Mouse (Mus musculus) limb, embryonic 14.5 days (tissue): ENCODE data around the gene Trp53i11. TPM values are rescaled to one million over a fixed set of nuclear protein-coding genes. Genes with fewer than 3 reads are reported as not detected.
A peak's percentile ranks its signal among the peaks of the same experiment; 100 is the strongest.

Experiments used
- ATAC-seq: fragments of 200-750 bp; cut with Nextera tagmentation; 2 replicates; pipeline ENCODE4 v1.8.0; 2017; ENCODE audit warnings: low read depth, moderate number of reproducible peaks, moderate TSS enrichment; ENCODE audit not compliant: low FRiP score
- DNase-seq: peaks from one replicate; pipeline ENCODE4 v3.0.0-alpha.2; 2015; ENCODE audit warnings: low spot score
- H3K27ac ChIP-seq: fragments of 300-500 bp; sonication (generic); replicated peaks from 2 replicates; pipeline ENCODE4 v1.5.1; 2014; ENCODE audit warnings: low read depth, mild to moderate bottlenecking, low read length, moderate library complexity, mixed read lengths
- H3K27me3 ChIP-seq: fragments of 300-500 bp; sonication (generic); 2 replicates; pipeline ENCODE4 v1.6.1; 2014; ENCODE audit warnings: low read length, mixed read lengths; ENCODE audit not compliant: control insufficient read depth, insufficient read depth
- H3K36me3 ChIP-seq: fragments of 300-500 bp; sonication (generic); 2 replicates; pipeline ENCODE4 v1.6.1; 2014; ENCODE audit warnings: mild to moderate bottlenecking, low read length, moderate library complexity, mixed read lengths; ENCODE audit not compliant: control insufficient read depth, insufficient read depth
- H3K4me1 ChIP-seq: fragments of 300-500 bp; sonication (generic); 2 replicates; pipeline ENCODE4 v1.6.1; 2014; ENCODE audit warnings: antibody characterized with exemption, low read length, mixed read lengths; ENCODE audit not compliant: control insufficient read depth, insufficient read depth
- H3K4me2 ChIP-seq: fragments of 300-500 bp; sonication (generic); replicated peaks from 2 replicates; pipeline ENCODE4 v1.6.1; 2014; ENCODE audit warnings: low read depth, mild to moderate bottlenecking, low read length, moderate library complexity; ENCODE audit not compliant: severe bottlenecking
- H3K4me3 ChIP-seq: fragments of 300-500 bp; sonication (generic); replicated peaks from 2 replicates; pipeline ENCODE4 v1.5.1; 2014; ENCODE audit warnings: low read length
- H3K9ac ChIP-seq: fragments of 300-500 bp; sonication (generic); 2 replicates; pipeline ENCODE4 v1.6.1; 2014; ENCODE audit warnings: mild to moderate bottlenecking, low read depth, low read length, moderate library complexity; ENCODE audit not compliant: severe bottlenecking
- H3K9me3 ChIP-seq: fragments of 300-500 bp; sonication (generic); 2 replicates; pipeline ENCODE4 v1.6.1; 2016; ENCODE audit warnings: low read length; ENCODE audit not compliant: control insufficient read depth
- POLR2A ChIP-seq: fragments of 200-500 bp; IDR thresholded peaks from 2 replicates; pipeline ENCODE4 v1.8.0; 2012; ENCODE audit warnings: inconsistent platforms, mild to moderate bottlenecking, moderate library complexity, borderline replicate concordance; ENCODE audit not compliant: insufficient read depth, insufficient read length; ENCODE audit errors: extremely low read depth
- WGBS: fragments of 180-500 bp; shearing (Covaris S2); extraction: QIAGEN DNeasy Blood & Tissue Kit; methylation state at CpG from one replicate; pipeline ENCODE4 v1.1.7; 2014; 5-methylcytosine and 5-hydroxymethylcytosine counted together
- polyA plus RNA-seq, 2 experiments: library from polyadenylated mRNA; depleted of rRNA in 1 of 2; stranded (reverse) in 1 of 2; unstranded in 1 of 2; fragments of >200 nt; fragmentation: Nextera tagmentation in 1 of 2; extraction: Ambion mirVana in 1 of 2; gene quantifications; 2 replicates each; pipeline versions ENCODE4 v1.2.1 to v1.2.3; 2012 to 2014

Trp53i11 gene
- polyA plus RNA-seq, 2 experiments = 26.6 to 30.5 TPM

- 7% methylated on average over 17 of the region's 20 CpGs for WGBS
- Histone ChIP-seq H3K4me1 (peaks cover 24% of the 10 kb centered on the region), H3K9me3 (no peaks in the 10 kb centered on the region), H3K4me3 (no peak overlapping the region), H3K9ac (0 out of 2 replicates have a peak overlapping the region, but pooled peaks have one; percentile 8), H3K27me3 (no peaks in the 10 kb centered on the region), H3K36me3 (no peaks in the 10 kb centered on the region), H3K27ac (no peak overlapping the region), H3K4me2 (peak overlapping the region; percentile 16; the same call in 1 of the 2 replicates)
- peak; percentile 82 for ATAC-seq
- TF ChIP-seq POLR2A = no peak
- peak; percentile 79 for DNase-seq
These were observed 39.6 kb downstream of the Trp53i11 start for GRCm38 (mm10) chr2:93226606-93227595.

DNA sequence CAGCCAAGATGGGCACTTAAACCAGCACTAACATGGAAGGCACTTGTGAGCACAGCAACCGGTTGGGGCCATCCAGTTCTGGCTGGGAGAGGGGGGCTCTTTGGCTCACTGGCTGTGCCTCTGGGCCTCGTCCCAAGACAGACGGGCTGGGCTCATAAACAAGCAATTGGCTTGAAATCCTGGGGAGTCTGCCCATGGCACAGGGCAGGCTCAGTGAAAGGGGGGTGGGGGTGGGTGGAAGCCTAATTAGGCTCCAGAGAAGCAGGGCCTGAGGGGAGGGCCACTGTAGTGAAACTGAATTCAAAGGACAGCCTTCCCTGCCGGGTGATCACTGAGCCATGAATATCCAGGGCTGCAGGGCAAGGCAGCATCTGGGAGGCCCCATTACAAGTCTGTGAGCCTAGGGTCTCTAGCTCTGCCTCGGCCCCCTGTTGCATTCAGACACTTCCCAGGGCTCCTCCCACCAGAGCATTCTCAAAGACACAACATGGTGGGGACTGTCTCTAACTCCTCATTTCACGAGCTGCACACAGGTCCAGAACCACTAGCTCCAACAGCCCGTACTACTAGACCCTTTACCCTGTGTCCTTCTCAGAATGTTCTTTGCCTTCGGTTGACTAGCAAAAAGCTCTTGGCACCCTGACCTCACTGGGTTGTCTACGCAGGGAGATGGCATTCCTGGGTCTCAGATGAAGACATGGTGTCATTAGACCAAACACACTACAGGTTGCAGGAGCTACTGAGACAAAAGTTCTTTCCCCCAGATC, 40.5 kb downstream of the Trp53i11 start:
- Histone ChIP-seq H3K27ac (peak overlapping the region; percentile 10; the same call in 1 of the 2 replicates), H3K4me2 (no peak overlapping the region), H3K9me3 (no peaks in the 10 kb centered on the region), H3K27me3 (no peaks in the 10 kb centered on the region), H3K4me1 (peaks cover 24% of the 10 kb centered on the region), H3K36me3 (no peaks in the 10 kb centered on the region), H3K9ac (0 out of 2 replicates have a peak overlapping the region, but pooled peaks have one; percentile 8), H3K4me3 (no peak overlapping the region)
- ATAC-seq (peak; percentile 48), DNase-seq (peak; percentile 57)
- no peak for TF ChIP-seq POLR2A
- WGBS = 33% methylated on average over 8 of the region's 9 CpGs

GRCm38 (mm10) chr2:93228480-93228824, 41.1 kb downstream of the Trp53i11 start:
- 12% methylated on average over 5 of the region's 5 CpGs for WGBS
- no peak for DNase-seq

DNA sequence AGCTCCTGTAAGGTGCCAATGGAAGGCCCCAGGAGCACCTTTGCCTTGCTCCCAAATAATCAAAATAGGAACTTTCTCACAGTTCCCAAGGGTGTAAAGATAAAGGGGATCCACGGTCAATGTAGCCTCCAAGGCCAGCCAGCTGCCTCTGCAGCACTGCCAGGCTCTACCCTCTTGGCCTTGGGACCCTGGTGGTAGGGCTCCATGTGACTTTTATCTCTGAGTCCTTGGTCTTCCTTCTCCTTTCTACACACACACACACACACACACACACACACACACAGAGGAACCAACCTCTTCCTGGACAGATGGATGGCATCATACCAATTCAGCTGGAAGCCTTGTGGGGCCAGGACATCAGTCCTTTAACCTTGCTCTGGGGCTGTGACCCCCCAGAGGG, 44.8 kb downstream of the Trp53i11 start:
- no peak overlapping the region for H3K27ac ChIP-seq
- no peak overlapping the region for H3K4me3 ChIP-seq
- H3K4me1 ChIP-seq = peaks cover 22% of the 10 kb centered on the region
- H3K4me2 ChIP-seq = no peak overlapping the region
- no peaks in the 10 kb centered on the region for H3K27me3 ChIP-seq
- WGBS = 71% methylated on average over 1 of the region's 1 CpGs
- no peaks in the 10 kb centered on the region for H3K36me3 ChIP-seq
- ATAC-seq (no peak), DNase-seq (no peak)
- H3K9me3 ChIP-seq = no peaks in the 10 kb centered on the region
- no peak overlapping the region for H3K9ac ChIP-seq
- no peak for TF ChIP-seq POLR2A

More at GRCm38 (mm10) chr2:93228480-93228824, 41.1 kb downstream of the Trp53i11 start:
- TF ChIP-seq POLR2A = no peak
- Histone ChIP-seq H3K27ac (peak overlapping the region; percentile 10; the same call in 1 of the 2 replicates), H3K9ac (no peak overlapping the region), H3K4me2 (no peak overlapping the region), H3K4me3 (no peak overlapping the region), H3K27me3 (no peaks in the 10 kb centered on the region), H3K4me1 (peaks cover 24% of the 10 kb centered on the region), H3K36me3 (no peaks in the 10 kb centered on the region), H3K9me3 (no peaks in the 10 kb centered on the region)
- no peak for ATAC-seq

DNA sequence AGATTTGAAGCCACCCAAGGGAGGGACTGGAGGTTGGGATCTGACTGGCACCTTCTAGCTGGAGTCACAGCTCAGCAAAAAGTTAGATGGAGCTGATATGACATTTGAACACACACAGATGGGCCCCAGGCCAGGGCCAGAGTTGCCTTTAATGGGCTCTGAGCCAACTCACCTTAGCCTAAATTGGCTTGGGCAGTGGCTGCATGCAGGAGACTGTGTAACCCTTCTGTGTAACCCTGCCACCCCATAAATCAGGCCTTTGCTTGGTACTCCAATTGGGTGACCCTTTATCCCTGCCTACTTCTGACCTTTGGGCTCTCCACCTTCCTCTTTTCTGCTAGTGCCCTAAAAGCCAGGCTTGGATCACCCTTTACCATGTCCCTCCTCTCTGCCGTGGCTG, 49.7 kb downstream of the Trp53i11 start:
- Histone ChIP-seq H3K4me2 (no peak overlapping the region), H3K9ac (no peak overlapping the region), H3K36me3 (no peaks in the 10 kb centered on the region), H3K27me3 (no peaks in the 10 kb centered on the region), H3K4me3 (no peak overlapping the region), H3K9me3 (no peaks in the 10 kb centered on the region), H3K27ac (no peak overlapping the region), H3K4me1 (peaks cover 7% of the 10 kb centered on the region; the same call in 1 of the 2 replicates)
- ATAC-seq (no peak), DNase-seq (no peak)
- WGBS = 38% methylated on average over 1 of the region's 1 CpGs
- TF ChIP-seq POLR2A = no peak
